Mouse (Mus musculus): Measurements from ENCODE around the gene Gsg1.

Gsg1 gene

GRCm38 (mm10) chr6:135261124-135261523 lies 7.0 kb upstream of the Gsg1 start:
- no peak for DNase-seq (ENCODE audit: low read depth, low spot score)

- DNase-seq (ENCODE audit: low read depth, low spot score), result no peak
Measured at GRCm38 (mm10) chr6:135260435-135260834, 6.3 kb upstream of the Gsg1 start.

GRCm38 (mm10) chr6:135252728-135253077 lies 1.4 kb downstream of the Gsg1 start:
- DNase-seq (ENCODE audit: low read depth, low spot score), result no peak

GRCm38 (mm10) chr6:135251849-135252727 lies 2.1 kb downstream of the Gsg1 start:
- no peak for DNase-seq (ENCODE audit: low read depth, low spot score)

- DNase-seq (ENCODE audit: low read depth, low spot score), result no peak
Measured at GRCm38 (mm10) chr6:135250926-135251699, 3.0 kb downstream of the Gsg1 start.

- DNase-seq (ENCODE audit: low read depth, low spot score), result no peak
Measured at GRCm38 (mm10) chr6:135249846-135250531, 4.2 kb downstream of the Gsg1 start.

- DNase-seq (ENCODE audit: low read depth, low spot score), result no peak
Measured at GRCm38 (mm10) chr6:135247861-135248260, 6.3 kb downstream of the Gsg1 start.

- DNase-seq (ENCODE audit: low read depth, low spot score), result no peak
Measured at GRCm38 (mm10) chr6:135245586-135245985, 8.6 kb downstream of the Gsg1 start.

GRCm38 (mm10) chr6:135240361-135240760 lies 13.8 kb downstream of the Gsg1 start:
- no peak for DNase-seq (ENCODE audit: low read depth, low spot score)

GRCm38 (mm10) chr6:135238211-135238610 lies 15.9 kb downstream of the Gsg1 start:
- DNase-seq (ENCODE audit: low read depth, low spot score), result no peak

GRCm38 (mm10) chr6:135237326-135237725 lies 16.8 kb downstream of the Gsg1 start:
- no peak for DNase-seq (ENCODE audit: low read depth, low spot score)

- no peak for DNase-seq (ENCODE audit: low read depth, low spot score)
Measured at GRCm38 (mm10) chr6:135236576-135236975, 17.6 kb downstream of the Gsg1 start.

GRCm38 (mm10) chr6:135235742-135236141 lies 18.4 kb downstream of the Gsg1 start:
- DNase-seq (ENCODE audit: low read depth, low spot score), result no peak

- no peak for DNase-seq (ENCODE audit: low read depth, low spot score)
Measured at GRCm38 (mm10) chr6:135232443-135233182, 21.5 kb downstream of the Gsg1 start.

- no peak for DNase-seq (ENCODE audit: low read depth, low spot score)
Measured at GRCm38 (mm10) chr6:135230586-135230985, 23.6 kb downstream of the Gsg1 start.

- no peak for DNase-seq (ENCODE audit: low read depth, low spot score)
Measured at GRCm38 (mm10) chr6:135228465-135228941, 25.6 kb downstream of the Gsg1 start.

GRCm38 (mm10) chr6:135223786-135224416 lies 30.2 kb downstream of the Gsg1 start:
- DNase-seq (ENCODE audit: low read depth, low spot score), result no peak

GRCm38 (mm10) chr6:135219916-135220315 lies 34.2 kb downstream of the Gsg1 start:
- no peak for DNase-seq (ENCODE audit: low read depth, low spot score)

- no peak for DNase-seq (ENCODE audit: low read depth, low spot score)
Measured at GRCm38 (mm10) chr6:135218330-135218729, 35.8 kb downstream of the Gsg1 start.

- no peak for DNase-seq (ENCODE audit: low read depth, low spot score)
Measured at GRCm38 (mm10) chr6:135212666-135213065, 41.5 kb downstream of the Gsg1 start.

- no peak for DNase-seq (ENCODE audit: low read depth, low spot score)
Measured at GRCm38 (mm10) chr6:135211169-135211568, 43.0 kb downstream of the Gsg1 start.
